Mouse (Mus musculus): ENCODE results near the gene Ica1.

GRCm38 (mm10) chr6:8660076-8660475, 118.2 kb downstream of the Ica1 start:
- no peak for TF ChIP-seq POLR2A (IDR thresholded peaks at IDR 0.05; ENCODE audit: control insufficient read depth in 1 of 2, insufficient read depth in 1 of 2, low read depth in 1 of 2, low read length in 2 of 2, poor library complexity in 1 of 2)
- TF ChIP-seq GABPA (IDR thresholded peaks at IDR 0.05; ENCODE audit: low read depth, low read length): no peak
- TF ChIP-seq CTCF (IDR thresholded peaks at IDR 0.05 in 2 of 3, conservative IDR thresholded peaks at IDR 0.05 in 1 of 3; ENCODE audit: control insufficient read depth in 1 of 3, insufficient read depth in 1 of 3, low read depth in 2 of 3, low read length in 3 of 3, poor library complexity in 1 of 3, severe bottlenecking in 1 of 3): no peak
- no peak for TF ChIP-seq MXI1 (IDR thresholded peaks at IDR 0.05; ENCODE audit: low read depth, low read length)
- no peak for TF ChIP-seq MAX (IDR thresholded peaks at IDR 0.05; ENCODE audit: low read length)
- no peak for TF ChIP-seq MYC (IDR thresholded peaks at IDR 0.05; ENCODE audit: low read depth, low read length)
- no peak for TF ChIP-seq POLR2AphosphoS5 (IDR thresholded peaks at IDR 0.05; ENCODE audit: borderline replicate concordance, low read depth, low read length)
- TF ChIP-seq HCFC1 (IDR thresholded peaks at IDR 0.05; ENCODE audit: low read depth, low read length): no peak
